Mouse (Mus musculus): ENCODE data around the gene Olfr638. TPM values are rescaled to one million over a fixed set of nuclear protein-coding genes. Genes with fewer than 3 reads are reported as not detected.
"Not testable (repeated sequence)": the region's sequence is repeated elsewhere in the genome, so short reads cannot be mapped to it uniquely, and the experiment has no call there.

Olfr638 gene
- not detected in 2 replicates for polyA plus RNA-seq (2015; fragmentation: Nextera tagmentation; extraction: Ambion mirVana)

- Histone ChIP-seq H3K27me3 (replicated peaks; ENCODE audit: control insufficient read depth, insufficient read depth, low read length) (no peaks in the 10 kb centered on the region), H3K4me1 (replicated peaks; ENCODE audit: control insufficient read depth, insufficient read depth, low read length) (no peaks in the 10 kb centered on the region), H3K9me3 (ENCODE audit: control insufficient read depth) (no peaks in the 10 kb centered on the region), H3K4me2 (replicated peaks; ENCODE audit: low read depth) (no peak within 1 kb of the TSS), H3K36me3 (ENCODE audit: control insufficient read depth, insufficient read depth) (no peaks in the 10 kb centered on the region), H3K27ac (ENCODE audit: low read depth, low read length) (no peak within 1 kb of the TSS), H3K4me3 (ENCODE audit: low read depth, low read length) (no peak within 1 kb of the TSS), H3K9ac (ENCODE audit: low read depth, low read length) (no peak within 1 kb of the TSS)
- no peak for TF ChIP-seq CTCF (IDR thresholded peaks at IDR 0.05; ENCODE audit: low read depth)
- ATAC-seq = no peak
Measured at GRCm38 (mm10) chr7:103998446-103998845, at the start of gene Olfr638. TSS of gene Olfr638 (plus strand) at chr7:103998746.

DNA sequence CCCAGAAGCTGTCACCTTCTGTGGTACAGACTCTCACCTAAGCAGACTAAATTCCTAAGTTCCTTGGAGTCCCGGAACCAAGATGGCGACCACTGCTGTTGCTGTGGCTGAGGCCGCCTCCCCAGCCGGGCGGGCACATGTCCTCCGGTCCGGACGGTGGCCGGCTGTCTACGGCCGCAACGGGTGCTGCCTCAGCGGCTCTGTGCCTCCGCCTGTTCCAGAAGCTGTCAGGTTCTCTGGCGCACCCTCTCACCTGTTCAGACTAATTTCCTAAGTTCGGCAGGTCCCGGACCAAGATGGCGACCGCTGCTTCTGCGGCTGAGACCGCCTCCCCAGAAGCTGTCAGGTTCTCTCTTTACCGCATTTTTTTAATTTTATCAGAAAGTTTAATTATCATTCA lies 31.7 kb upstream of the Olfr638 start:
- H3K4me3 ChIP-seq (ENCODE audit: low read depth, low read length); H3K4me1 ChIP-seq (replicated peaks; ENCODE audit: control insufficient read depth, insufficient read depth, low read length); H3K4me2 ChIP-seq (replicated peaks; ENCODE audit: low read depth); H3K27me3 ChIP-seq (replicated peaks; ENCODE audit: control insufficient read depth, insufficient read depth, low read length); H3K9ac ChIP-seq (ENCODE audit: low read depth, low read length); ATAC-seq; H3K27ac ChIP-seq (ENCODE audit: low read depth, low read length); H3K36me3 ChIP-seq (ENCODE audit: control insufficient read depth, insufficient read depth); H3K9me3 ChIP-seq (ENCODE audit: control insufficient read depth): not testable (repeated sequence)
- 96% methylated on average over 22 of the region's 22 CpGs for WGBS

GRCm38 (mm10) chr7:103970852-103971251 lies 27.7 kb upstream of the Olfr638 start, which contains the start of gene Olfr635:
TSS of gene Olfr635 (plus strand) at chr7:103971152.
- H3K9me3 ChIP-seq (ENCODE audit: control insufficient read depth) = no peaks in the 10 kb centered on the region
- H3K4me1 ChIP-seq (replicated peaks; ENCODE audit: control insufficient read depth, insufficient read depth, low read length) = no peaks in the 10 kb centered on the region
- no peak for TF ChIP-seq CTCF (IDR thresholded peaks at IDR 0.05; ENCODE audit: low read depth)
- no peak within 1 kb of the TSS for H3K4me3 ChIP-seq (ENCODE audit: low read depth, low read length)
- no peak within 1 kb of the TSS for H3K4me2 ChIP-seq (replicated peaks; ENCODE audit: low read depth)
- 71% methylated on average over 1 of the region's 1 CpGs for WGBS
- no peak for ATAC-seq
- H3K36me3 ChIP-seq (ENCODE audit: control insufficient read depth, insufficient read depth) = no peaks in the 10 kb centered on the region
- H3K27ac ChIP-seq (ENCODE audit: low read depth, low read length) = no peak within 1 kb of the TSS
- no peaks in the 10 kb centered on the region for H3K27me3 ChIP-seq (replicated peaks; ENCODE audit: control insufficient read depth, insufficient read depth, low read length)
- no peak within 1 kb of the TSS for H3K9ac ChIP-seq (ENCODE audit: low read depth, low read length)

DNA sequence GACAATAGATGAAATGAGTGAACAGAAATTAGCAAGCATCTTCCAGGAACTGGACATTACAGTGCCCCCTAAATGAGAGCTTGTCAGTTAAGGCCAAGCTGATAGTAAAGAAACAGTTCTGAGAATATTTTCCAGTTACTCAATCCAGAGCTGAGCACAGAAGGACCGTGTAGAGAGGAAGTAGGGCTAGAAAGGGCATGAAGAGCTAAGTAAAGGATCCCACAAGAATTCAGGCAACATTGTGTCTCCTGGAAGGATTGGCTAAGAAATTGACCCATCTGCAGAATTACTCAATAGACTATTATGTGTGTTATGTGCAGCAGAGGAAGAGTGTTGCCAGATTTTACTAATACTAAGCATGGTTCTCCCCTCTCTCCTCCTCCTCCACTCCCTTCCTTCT lies 26.8 kb upstream of the Olfr638 start:
- WGBS = 41% methylated on average over 1 of the region's 1 CpGs
- H3K27ac ChIP-seq (ENCODE audit: low read depth, low read length) = no peak overlapping the region
- TF ChIP-seq CTCF (IDR thresholded peaks at IDR 0.05; ENCODE audit: low read depth) = no peak

GRCm38 (mm10) chr7:103999124-103999523 lies 578 bp downstream of the Olfr638 start:
- Histone ChIP-seq H3K36me3 (ENCODE audit: control insufficient read depth, insufficient read depth) (no peaks in the 10 kb centered on the region), H3K4me1 (replicated peaks; ENCODE audit: control insufficient read depth, insufficient read depth, low read length) (no peaks in the 10 kb centered on the region), H3K4me3 (ENCODE audit: low read depth, low read length) (no peak overlapping the region), H3K27me3 (replicated peaks; ENCODE audit: control insufficient read depth, insufficient read depth, low read length) (no peaks in the 10 kb centered on the region), H3K27ac (ENCODE audit: low read depth, low read length) (no peak overlapping the region), H3K9me3 (ENCODE audit: control insufficient read depth) (no peaks in the 10 kb centered on the region), H3K9ac (ENCODE audit: low read depth, low read length) (no peak overlapping the region), H3K4me2 (replicated peaks; ENCODE audit: low read depth) (no peak overlapping the region)
- no peak for TF ChIP-seq CTCF (IDR thresholded peaks at IDR 0.05; ENCODE audit: low read depth)
- no peak for ATAC-seq

More for the DNA sequence above, 26.8 kb upstream of the Olfr638 start:
- Histone ChIP-seq H3K4me1 (replicated peaks; ENCODE audit: control insufficient read depth, insufficient read depth, low read length) (no peaks in the 10 kb centered on the region), H3K36me3 (ENCODE audit: control insufficient read depth, insufficient read depth) (no peaks in the 10 kb centered on the region), H3K4me3 (ENCODE audit: low read depth, low read length) (no peak overlapping the region), H3K27me3 (replicated peaks; ENCODE audit: control insufficient read depth, insufficient read depth, low read length) (no peaks in the 10 kb centered on the region), H3K9me3 (ENCODE audit: control insufficient read depth) (no peaks in the 10 kb centered on the region), H3K9ac (ENCODE audit: low read depth, low read length) (no peak overlapping the region), H3K4me2 (replicated peaks; ENCODE audit: low read depth) (no peak overlapping the region)
- ATAC-seq = no peak

GRCm38 (mm10) chr7:104017203-104017602 lies 18.7 kb downstream of the Olfr638 start, which contains the start of gene Olfr639:
TSS of gene Olfr639 (minus strand) at chr7:104017303.
- no peaks in the 10 kb centered on the region for H3K9me3 ChIP-seq (ENCODE audit: control insufficient read depth)
- no peak for ATAC-seq
- no peak within 1 kb of the TSS for H3K27ac ChIP-seq (ENCODE audit: low read depth, low read length)
- H3K4me1 ChIP-seq (replicated peaks; ENCODE audit: control insufficient read depth, insufficient read depth, low read length) = no peaks in the 10 kb centered on the region
- H3K9ac ChIP-seq (ENCODE audit: low read depth, low read length) = no peak within 1 kb of the TSS
- no peaks in the 10 kb centered on the region for H3K36me3 ChIP-seq (ENCODE audit: control insufficient read depth, insufficient read depth)
- H3K4me2 ChIP-seq (replicated peaks; ENCODE audit: low read depth) = no peak within 1 kb of the TSS
- no peak for TF ChIP-seq CTCF (IDR thresholded peaks at IDR 0.05; ENCODE audit: low read depth)
- no peaks in the 10 kb centered on the region for H3K27me3 ChIP-seq (replicated peaks; ENCODE audit: control insufficient read depth, insufficient read depth, low read length)
- no peak within 1 kb of the TSS for H3K4me3 ChIP-seq (ENCODE audit: low read depth, low read length)

DNA sequence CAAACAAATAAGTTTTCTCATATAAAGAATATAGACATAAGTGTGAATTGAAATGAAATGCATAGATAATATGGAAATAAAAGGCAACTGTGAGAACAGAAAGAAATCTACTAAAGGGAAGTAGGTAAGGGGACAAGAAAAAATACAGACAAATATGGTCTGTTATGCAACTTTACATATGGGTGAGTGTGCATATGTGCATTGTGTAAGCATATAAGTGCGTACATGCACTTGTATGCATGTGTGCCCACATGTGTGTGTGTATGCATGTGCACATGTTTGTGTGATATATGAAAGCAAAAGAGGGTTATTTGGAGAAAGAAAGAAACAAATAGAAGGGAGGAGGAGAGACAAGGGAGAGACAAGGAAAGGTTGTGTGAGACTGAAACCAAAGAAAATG lies 20.4 kb downstream of the Olfr638 start:
- WGBS = 79% methylated on average over 1 of the region's 1 CpGs
- Histone ChIP-seq H3K4me2 (replicated peaks; ENCODE audit: low read depth) (no peak overlapping the region), H3K4me1 (replicated peaks; ENCODE audit: control insufficient read depth, insufficient read depth, low read length) (no peaks in the 10 kb centered on the region), H3K27ac (ENCODE audit: low read depth, low read length) (no peak overlapping the region), H3K27me3 (replicated peaks; ENCODE audit: control insufficient read depth, insufficient read depth, low read length) (no peaks in the 10 kb centered on the region), H3K36me3 (ENCODE audit: control insufficient read depth, insufficient read depth) (no peaks in the 10 kb centered on the region), H3K9ac (ENCODE audit: low read depth, low read length) (no peak overlapping the region), H3K4me3 (ENCODE audit: low read depth, low read length) (no peak overlapping the region), H3K9me3 (ENCODE audit: control insufficient read depth) (no peaks in the 10 kb centered on the region)
- TF ChIP-seq CTCF (IDR thresholded peaks at IDR 0.05; ENCODE audit: low read depth) = no peak
- ATAC-seq = no peak
